Mouse (Mus musculus) MEL (cell line): ENCODE results near the gene Coq8b. TPM values are rescaled to one million over a fixed set of nuclear protein-coding genes. Genes with fewer than 3 reads are reported as not detected.

Source experiments
- DNase-seq: peaks from one replicate; pipeline ENCODE4 v3.0.0; 2011; ENCODE audit warnings: low read depth, low spot score
- H3K27ac ChIP-seq: 2 replicates; pipeline ENCODE4 v1.5.1; 2012; ENCODE audit warnings: low read depth, mild to moderate bottlenecking, control low read depth, low read length, moderate library complexity; ENCODE audit not compliant: control insufficient read depth
- H3K27me3 ChIP-seq, 2 experiments: fragments of 150-350 bp in 1 of 2; sonication (generic) in 1 of 2; 2 replicates each; pipeline ENCODE4 v1.6.1; 2012; ENCODE audit warnings: low read length in 2 of 2, mild to moderate bottlenecking in 2 of 2, improper control_type of control experiment in 1 of 2, moderate library complexity in 1 of 2; ENCODE audit not compliant: insufficient read depth in 2 of 2, control insufficient read depth in 1 of 2
- H3K36me3 ChIP-seq, 2 experiments: 2 replicates each; pipeline ENCODE4 v1.6.1; 2012 to 2014; ENCODE audit warnings: low read length in 2 of 2, improper control_type of control experiment in 1 of 2, inconsistent platforms in 1 of 2, mild to moderate bottlenecking in 1 of 2; ENCODE audit not compliant: insufficient read depth in 2 of 2, control insufficient read depth in 1 of 2
- H3K4me1 ChIP-seq, 2 experiments: fragments of 150-350 bp in 1 of 2; sonication (generic) in 1 of 2; 2 replicates each; pipeline ENCODE4 v1.6.1; 2012; ENCODE audit warnings: low read length in 2 of 2, improper control_type of control experiment in 1 of 2, mild to moderate bottlenecking in 1 of 2; ENCODE audit not compliant: insufficient read depth in 2 of 2, control insufficient read depth in 1 of 2
- H3K4me3 ChIP-seq, 2 experiments: fragments of 150-350 bp in 1 of 2; sonication (generic) in 1 of 2; 2 replicates each; pipeline ENCODE4 v1.5.1; 2012; ENCODE audit warnings: low read depth in 2 of 2, low read length in 2 of 2, mild to moderate bottlenecking in 2 of 2, moderate library complexity in 2 of 2, control low read depth in 1 of 2, improper control_type of control experiment in 1 of 2; ENCODE audit not compliant: control insufficient read depth in 1 of 2, insufficient read depth in 1 of 2
- H3K79me2 ChIP-seq: 2 replicates; pipeline ENCODE4 v1.6.1; 2012; ENCODE audit warnings: mild to moderate bottlenecking, low read length, moderate library complexity; ENCODE audit not compliant: control insufficient read depth, poor library complexity, insufficient read depth
- H3K9ac ChIP-seq: 2 replicates; pipeline ENCODE4 v1.6.1; 2012; ENCODE audit warnings: low read depth, mild to moderate bottlenecking, control low read depth, low read length, moderate library complexity; ENCODE audit not compliant: control insufficient read depth, poor library complexity, severe bottlenecking
- H3K9me3 ChIP-seq: fragments of 150-350 bp; sonication (generic); replicated peaks from 2 replicates; pipeline ENCODE4 v1.6.1; 2012; ENCODE audit warnings: mild to moderate bottlenecking, low read length, improper control_type of control experiment, moderate library complexity; ENCODE audit not compliant: insufficient read depth
- CHD2 ChIP-seq: IDR thresholded peaks from 2 replicates; pipeline ENCODE4 v1.6.1; 2011; ENCODE audit warnings: low read length, improper control_type of control experiment
- CTCF ChIP-seq, 3 experiments: IDR thresholded peaks in 2 of 3; conservative IDR thresholded peaks in 1 of 3; 2 replicates each; pipeline ENCODE4 v1.5.1; 2011 to 2012; ENCODE audit warnings: low read length in 3 of 3, low read depth in 2 of 3, mild to moderate bottlenecking in 2 of 3, improper control_type of control experiment in 1 of 3, inconsistent platforms in 1 of 3, mixed read lengths in 1 of 3, moderate library complexity in 1 of 3; ENCODE audit not compliant: control insufficient read depth in 1 of 3, insufficient read depth in 1 of 3, poor library complexity in 1 of 3, severe bottlenecking in 1 of 3
- E2F4 ChIP-seq: IDR thresholded peaks from 2 replicates; pipeline ENCODE4 v1.6.1; 2011; ENCODE audit warnings: low read depth, low read length, improper control_type of control experiment, borderline replicate concordance
- EP300 ChIP-seq, 2 experiments: IDR thresholded peaks; 2 replicates each; pipeline ENCODE4 v1.6.1; 2011; ENCODE audit warnings: improper control_type of control experiment in 2 of 2, low read length in 2 of 2, low read depth in 1 of 2, mild to moderate bottlenecking in 1 of 2
- ETS1 ChIP-seq: IDR thresholded peaks from 2 replicates; pipeline ENCODE4 v1.6.1; 2012; ENCODE audit warnings: low read depth, mild to moderate bottlenecking, inconsistent platforms, low read length, improper control_type of control experiment, moderate library complexity
- MAX ChIP-seq: IDR thresholded peaks from 2 replicates; pipeline ENCODE4 v1.6.1; 2011; ENCODE audit warnings: low read length, improper control_type of control experiment
- MAZ ChIP-seq: IDR thresholded peaks from 2 replicates; pipeline ENCODE4 v1.6.1; 2012; ENCODE audit warnings: low read depth, mild to moderate bottlenecking, inconsistent platforms, low read length, improper control_type of control experiment
- MXI1 ChIP-seq: IDR thresholded peaks from 2 replicates; pipeline ENCODE4 v1.6.1; 2011; ENCODE audit warnings: mild to moderate bottlenecking, low read depth, low read length, improper control_type of control experiment
- MYC ChIP-seq: IDR thresholded peaks from 2 replicates; pipeline ENCODE4 v1.6.1; 2011; ENCODE audit warnings: low read depth, mild to moderate bottlenecking, low read length, improper control_type of control experiment, moderate library complexity
- POLR2AphosphoS2 ChIP-seq: IDR thresholded peaks from 2 replicates; pipeline ENCODE4 v1.6.1; 2011; ENCODE audit warnings: low read length, improper control_type of control experiment
- POLR2AphosphoS5 ChIP-seq: IDR thresholded peaks from 2 replicates; pipeline ENCODE4 v1.6.1; 2012; ENCODE audit warnings: low read depth, borderline replicate concordance, mild to moderate bottlenecking, inconsistent platforms, low read length, moderate library complexity, mixed read lengths
- TAL1 ChIP-seq: IDR thresholded peaks from 2 replicates; pipeline ENCODE4 v1.6.1; 2012; ENCODE audit warnings: mild to moderate bottlenecking, inconsistent platforms, low read length, moderate library complexity, mixed read lengths
- TBP ChIP-seq: IDR thresholded peaks from 2 replicates; pipeline ENCODE4 v1.8.0; 2011; ENCODE audit warnings: low read depth, low read length, improper control_type of control experiment
- TCF12 ChIP-seq: IDR thresholded peaks from 2 replicates; pipeline ENCODE4 v1.6.1; 2014; ENCODE audit warnings: low read depth, mild to moderate bottlenecking, inconsistent platforms, low read length, improper control_type of control experiment, moderate library complexity
- UBTF ChIP-seq: IDR thresholded peaks from 2 replicates; pipeline ENCODE4 v1.6.1; 2012; ENCODE audit warnings: low read depth, mild to moderate bottlenecking, inconsistent platforms, low read length, improper control_type of control experiment, moderate library complexity, borderline replicate concordance; ENCODE audit not compliant: insufficient read depth
- USF1 ChIP-seq: IDR thresholded peaks from 2 replicates; pipeline ENCODE4 v1.6.1; 2014; ENCODE audit warnings: low read depth, mild to moderate bottlenecking, inconsistent platforms, low read length, improper control_type of control experiment, moderate library complexity
- USF2 ChIP-seq, 2 experiments: IDR thresholded peaks; 2 replicates each; pipeline ENCODE4 v1.6.1; 2011 to 2012; ENCODE audit warnings: improper control_type of control experiment in 2 of 2, low read length in 2 of 2, borderline replicate concordance in 1 of 2, inconsistent platforms in 1 of 2, low read depth in 1 of 2, mild to moderate bottlenecking in 1 of 2; ENCODE audit not compliant: insufficient read depth in 1 of 2
- ZC3H11A ChIP-seq: IDR thresholded peaks from 2 replicates; pipeline ENCODE4 v1.6.1; 2012; ENCODE audit warnings: low read depth, mild to moderate bottlenecking, inconsistent platforms, low read length, improper control_type of control experiment
- ZKSCAN1 ChIP-seq: IDR thresholded peaks from 2 replicates; pipeline ENCODE4 v1.6.1; 2012; ENCODE audit warnings: low read depth, mild to moderate bottlenecking, inconsistent platforms, low read length, improper control_type of control experiment, moderate library complexity
- polyA plus RNA-seq, 2 experiments: library from polyadenylated mRNA; stranded (reverse) in 1 of 2; unstranded in 1 of 2; fragments of >175 nt in 1 of 2; fragments of >200 nt in 1 of 2; gene quantifications; 2 replicates each; pipeline versions ENCODE4 v1.2.1 to v1.2.4; 2012; ENCODE audit warnings: low replicate concordance in 2 of 2, low read depth in 1 of 2; ENCODE audit not compliant: insufficient read length in 2 of 2, insufficient read depth in 1 of 2, missing spikeins in 1 of 2
- total RNA-seq: library from RNA; depleted of rRNA; stranded (reverse); fragments of 300-350 nt; gene quantifications from 2 replicates; pipeline ENCODE4 v1.2.3, GENCODE M21; 2012

Coq8b gene
- total and polyA plus RNA-seq, 3 experiments: 13.8 to 22.7 TPM; not detected in 1

DNA sequence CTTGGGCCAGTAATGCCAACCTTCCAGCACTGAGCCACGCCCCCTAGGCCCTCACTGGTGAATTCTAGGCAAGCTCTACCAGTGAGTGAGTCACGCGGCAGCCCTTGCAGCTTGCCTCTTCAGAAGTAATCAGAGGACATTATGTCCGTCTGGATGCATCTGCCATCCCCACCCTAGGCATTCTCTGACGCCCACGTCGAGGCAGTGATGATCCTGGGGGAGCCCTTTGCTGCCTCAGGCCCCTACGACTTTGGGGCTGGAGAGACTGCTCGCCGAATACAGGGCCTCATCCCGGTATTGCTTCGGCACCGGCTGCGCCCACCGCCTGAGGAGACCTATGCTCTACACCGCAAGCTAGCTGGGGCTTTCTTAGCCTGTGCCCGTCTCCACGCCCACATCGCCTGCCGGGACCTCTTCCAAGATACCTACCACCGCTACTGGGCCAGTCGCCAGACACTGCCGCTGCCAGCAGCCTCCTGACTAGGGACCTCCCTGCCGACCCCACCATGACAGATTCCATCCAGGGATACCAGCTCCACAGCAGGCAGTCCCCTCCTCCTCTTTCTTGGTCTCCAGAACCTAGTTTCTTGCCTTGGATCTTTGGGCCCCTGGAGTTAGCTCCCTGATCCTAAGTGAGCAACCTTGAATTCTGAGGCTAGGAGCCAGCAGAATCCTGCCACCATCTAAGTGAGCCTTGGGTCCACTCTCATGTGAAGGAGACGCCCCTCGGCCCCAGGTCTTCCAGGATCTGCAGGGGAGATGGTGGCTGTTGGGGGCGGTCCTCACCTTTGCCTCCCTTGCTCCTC lies 24.4 kb downstream of the Coq8b start (continued):
- TF ChIP-seq USF2 (IDR thresholded peaks at IDR 0.05; ENCODE audit: borderline replicate concordance in 1 of 2, insufficient read depth in 1 of 2, low read depth in 1 of 2, low read length in 2 of 2) (no peak), POLR2AphosphoS5 (no peak), E2F4 (no peak), TBP (no peak), UBTF (no peak), ZKSCAN1 (no peak), USF1 (peak; percentile 61; the same call in 1 of the 2 replicates), CTCF (IDR thresholded peaks at IDR 0.05 in 2 of 3, conservative IDR thresholded peaks at IDR 0.05 in 1 of 3; ENCODE audit: control insufficient read depth in 1 of 3, insufficient read depth in 1 of 3, low read depth in 2 of 3, low read length in 3 of 3, poor library complexity in 1 of 3, severe bottlenecking in 1 of 3) (no peak), TAL1 (peak; percentile 12; the same call in 1 of the 2 replicates), MXI1 (peak; percentile 73), ZC3H11A (no peak; the same call in 1 of the 2 replicates), EP300 (IDR thresholded peaks at IDR 0.05; ENCODE audit: low read depth in 1 of 2, low read length in 2 of 2) (peak in 1 of 2 experiments; percentile 20; a peak in 2 of 4 replicates), ETS1 (no peak), MAX (peak; percentile 47; the same call in 1 of the 2 replicates), TCF12 (no peak), MYC (0 out of 2 replicates have a peak, but pooled peaks have one; percentile 35), MAZ (no peak), CHD2 (no peak), POLR2AphosphoS2 (no peak)

DNA sequence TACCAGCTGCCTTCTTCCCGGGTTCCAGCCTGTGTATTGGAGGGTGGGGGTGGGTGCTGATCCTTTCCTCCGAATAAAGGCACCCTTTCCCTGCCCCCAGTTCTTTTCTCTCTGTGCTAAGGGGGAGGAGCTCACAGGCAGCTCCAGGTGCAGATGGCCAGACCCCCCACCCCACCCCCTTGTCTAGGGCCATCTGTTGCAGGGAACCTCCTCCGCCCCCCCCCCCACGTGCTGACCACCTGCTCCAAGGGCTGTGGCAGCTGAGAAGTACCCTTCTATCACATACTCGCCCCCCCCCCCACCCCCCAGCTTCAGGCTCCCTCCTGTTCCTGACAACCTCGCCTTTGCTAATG lies 25.0 kb downstream of the Coq8b start:
- Histone ChIP-seq H3K4me3 (peak overlapping the region; percentile 78 to 92), H3K27ac (peak overlapping the region; percentile 88), H3K4me1 (peaks cover 13 to 44% of the 10 kb centered on the region in 2 experiments), H3K9ac (peak overlapping the region; percentile 79), H3K79me2 (no peaks in the 10 kb centered on the region; the same call in 1 of the 2 replicates), H3K27me3 (no peaks in the 10 kb centered on the region), H3K9me3 (no peaks in the 10 kb centered on the region), H3K36me3 (peaks cover 0 to 32% of the 10 kb centered on the region in 2 experiments; a peak in 2 of 4 replicates)
- DNase-seq: no peak
- TF ChIP-seq MAX (no peak), TCF12 (0 out of 2 replicates have a peak, but pooled peaks have one; percentile 5)
